ENCODE assay signal across 17 mouse cellular contexts in genomic region chr13:30354991-30355580, GRCm38 (mm10). TPM values are rescaled to one million over a fixed set of nuclear protein-coding genes. Genes with fewer than 3 reads are reported as not detected.
"Had no signal": no experiment of that assay in that cellular context is flagged by ENCODE, and none has a peak within 500 bp of the region (broad histone marks: within the 10 kb centered on the region; RNA-seq: fewer than 3 reads in every experiment).

No protein-coding gene starts in this region.

- H3K4me2 ChIP-seq: limb, embryonic 13.5 days; lung, embryonic 14.5 days; neural tube, embryonic 15.5 days had no signal

- H3K36me3 ChIP-seq: limb, embryonic 13.5 days; midbrain, embryonic 10.5 days; neural tube, embryonic 15.5 days had no signal

- H3K4me3 ChIP-seq: limb, embryonic 13.5 days; midbrain, embryonic 10.5 days; myocyte; neural tube, embryonic 15.5 days had no signal

- H3K27me3 ChIP-seq: limb, embryonic 13.5 days; neural tube, embryonic 15.5 days had no signal

- DNase-seq: kidney, adult 8-10 months; kidney, postnatal 36 days; layer of hippocampus, adult 9-11 months; layer of hippocampus, postnatal 36 days; lung, embryonic 14.5 days; lung, postnatal 10 days; lung, postnatal 4 days; midbrain, embryonic 14.5 days; right cerebral cortex, adult 18-20 months; right cerebral cortex, postnatal 25 days; thymus, postnatal 36 days had no signal

- H3K4me1 ChIP-seq: limb, embryonic 13.5 days; neural tube, embryonic 15.5 days had no signal

- H3K9me3 ChIP-seq: limb, embryonic 13.5 days; midbrain, embryonic 10.5 days; neural tube, embryonic 15.5 days had no signal

- H3K27ac ChIP-seq: kidney, postnatal 0 days; limb, embryonic 13.5 days; liver, embryonic 14.5 days; midbrain, embryonic 10.5 days; neural tube, embryonic 15.5 days had no signal

- H3K9ac ChIP-seq: limb, embryonic 13.5 days; liver, embryonic 14.5 days; lung, embryonic 14.5 days; neural tube, embryonic 15.5 days had no signal

RNA-seq across cellular contexts. Expression of gene Agtr1a, which starts 18.8 kb away (rescaled TPM):
- polyA plus RNA-seq: myocyte had no signal
